Mouse (Mus musculus): ENCODE results near the gene Cpt1b. TPM values are rescaled to one million over a fixed set of nuclear protein-coding genes. Genes with fewer than 3 reads are reported as not detected.
A peak's percentile ranks its signal among the peaks of the same experiment; 100 is the strongest.

Cpt1b gene
- polyA plus RNA-seq, 1 experiment from 2014 or later: 0.69 TPM

DNA sequence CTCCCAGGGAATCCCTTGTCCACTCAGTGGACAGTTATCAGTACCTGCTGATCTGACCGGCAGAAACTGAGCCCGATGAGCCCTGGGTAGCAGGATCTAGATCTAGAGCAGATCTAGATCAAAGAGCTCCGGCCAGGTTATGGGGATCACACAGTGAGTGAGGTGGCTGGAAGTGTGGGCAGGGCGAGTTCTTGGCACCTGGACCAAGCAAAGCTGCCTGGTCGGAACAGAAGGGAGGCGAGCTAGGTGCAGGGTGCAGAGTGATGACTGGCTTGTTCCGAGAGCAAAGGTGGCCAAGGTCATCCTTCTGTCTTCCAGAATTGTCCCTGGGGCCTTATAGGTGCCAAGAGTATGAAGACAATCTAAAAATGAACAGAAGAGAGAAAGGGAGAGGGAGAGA is 34.2 kb upstream of the Cpt1b start:
- ATAC-seq: no peak
- Histone ChIP-seq H3K4me1 (replicated peaks) (no peaks in the 10 kb centered on the region), H3K27ac (no peak overlapping the region), H3K9ac (no peak overlapping the region), H3K36me3 (no peaks in the 10 kb centered on the region), H3K4me3 (replicated peaks) (no peak overlapping the region), H3K27me3 (replicated peaks) (peaks cover 7% of the 10 kb centered on the region), H3K4me2 (replicated peaks) (no peak overlapping the region), H3K9me3 (no peaks in the 10 kb centered on the region)
- WGBS: 83% methylated on average over 7 of the region's 7 CpGs

- Histone ChIP-seq H3K36me3 (no peaks in the 10 kb centered on the region), H3K9ac (no peak overlapping the region), H3K4me3 (replicated peaks) (no peak overlapping the region), H3K9me3 (no peaks in the 10 kb centered on the region), H3K4me1 (replicated peaks) (peaks cover 2% of the 10 kb centered on the region), H3K4me2 (replicated peaks) (no peak overlapping the region), H3K27me3 (replicated peaks) (peaks cover 10% of the 10 kb centered on the region), H3K27ac (no peak overlapping the region)
- no peak for ATAC-seq
- WGBS: 92% methylated on average over 15 of the region's 15 CpGs
Observed at GRCm38 (mm10) chr15:89458942-89459341, 33.3 kb upstream of the Cpt1b start.

DNA sequence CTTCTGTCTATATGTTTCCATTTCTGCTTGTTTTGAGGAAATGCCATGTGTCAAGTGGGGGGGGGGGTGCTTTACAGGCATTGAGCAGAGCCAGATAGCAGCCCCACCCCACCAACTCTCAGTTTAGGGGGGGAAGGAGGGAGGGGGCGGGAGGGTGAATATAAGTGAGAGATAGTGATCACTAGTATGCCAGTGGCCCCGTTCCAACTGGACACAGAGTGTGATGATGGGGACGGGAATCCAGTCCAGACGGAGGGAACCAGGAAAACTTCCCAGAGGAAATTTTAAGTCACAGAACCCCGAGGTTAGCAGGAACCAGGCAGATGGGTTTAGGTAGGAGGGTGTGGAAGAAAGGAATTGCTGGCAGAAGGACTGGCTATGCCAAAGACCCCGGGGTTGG is 30.0 kb upstream of the Cpt1b start:
- H3K36me3 ChIP-seq: no peaks in the 10 kb centered on the region
- ATAC-seq: no peak
- H3K9ac ChIP-seq: no peak overlapping the region
- no peak overlapping the region for H3K4me2 ChIP-seq (replicated peaks)
- peaks cover 19% of the 10 kb centered on the region for H3K27me3 ChIP-seq (replicated peaks)
- H3K4me3 ChIP-seq (replicated peaks): no peak overlapping the region
- WGBS: 71% methylated on average over 6 of the region's 6 CpGs
- no peak overlapping the region for H3K27ac ChIP-seq
- no peaks in the 10 kb centered on the region for H3K9me3 ChIP-seq
- peaks cover 8% of the 10 kb centered on the region for H3K4me1 ChIP-seq (replicated peaks)

GRCm38 (mm10) chr15:89454857-89455256 is 29.2 kb upstream of the Cpt1b start:
- Histone ChIP-seq H3K27ac (no peak overlapping the region), H3K9ac (no peak overlapping the region), H3K27me3 (replicated peaks) (peaks cover 19% of the 10 kb centered on the region), H3K4me1 (replicated peaks) (peaks cover 8% of the 10 kb centered on the region), H3K4me2 (replicated peaks) (peak overlapping the region; percentile 78), H3K4me3 (replicated peaks) (no peak overlapping the region), H3K9me3 (no peaks in the 10 kb centered on the region), H3K36me3 (no peaks in the 10 kb centered on the region)
- WGBS: 32% methylated on average over 5 of the region's 6 CpGs
- ATAC-seq: no peak

DNA sequence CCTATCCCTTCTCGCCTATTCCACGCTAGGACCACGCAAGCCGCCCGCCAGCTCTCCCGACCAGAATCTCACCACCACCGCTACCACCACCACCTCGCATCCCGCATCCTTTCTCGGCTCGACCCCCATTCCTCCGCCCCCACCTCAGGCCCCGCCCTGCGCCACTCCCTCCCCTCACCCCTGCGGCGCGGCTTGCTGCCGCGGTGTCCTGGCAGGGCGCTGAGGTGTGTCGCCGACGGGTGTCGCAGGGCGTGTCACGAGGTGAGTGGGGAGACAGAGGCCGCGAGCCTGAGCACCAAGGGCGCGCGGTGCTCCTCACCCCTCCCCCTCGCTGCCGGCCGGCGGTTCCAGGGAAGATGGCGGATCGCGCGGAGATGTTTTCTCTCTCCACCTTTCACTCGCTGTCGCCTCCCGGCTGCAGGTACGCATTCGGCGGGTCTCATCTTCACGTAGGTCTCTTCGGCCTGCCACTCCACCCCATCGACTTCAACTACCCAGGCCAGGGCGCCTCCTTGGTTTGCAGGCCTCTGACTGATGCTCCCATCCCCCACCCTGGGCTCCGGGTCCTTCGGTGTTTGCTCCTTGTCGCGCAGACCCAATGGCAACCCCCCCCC is 28.3 kb upstream of the Cpt1b start, which contains the start of gene Mapk8ip2:
TSS of gene Mapk8ip2 (plus strand) at position 49 of the 614 bp plus-strand sequence.
- peak within 1 kb of the TSS; percentile 78 for H3K4me2 ChIP-seq (replicated peaks)
- ATAC-seq: peak; percentile 73
- no peaks in the 10 kb centered on the region for H3K9me3 ChIP-seq
- WGBS: under 1% methylated on average over 52 of the region's 53 CpGs
- peaks cover 8% of the 10 kb centered on the region for H3K4me1 ChIP-seq (replicated peaks)
- H3K27me3 ChIP-seq (replicated peaks): peaks cover 21% of the 10 kb centered on the region
- H3K36me3 ChIP-seq: no peaks in the 10 kb centered on the region
- H3K27ac ChIP-seq: no peak within 1 kb of the TSS; the same call in 1 of the 2 replicates
- H3K9ac ChIP-seq: no peak within 1 kb of the TSS
- peak within 1 kb of the TSS; percentile 43 for H3K4me3 ChIP-seq (replicated peaks)

GRCm38 (mm10) chr15:89452906-89453864 is 27.5 kb upstream of the Cpt1b start:
- H3K36me3 ChIP-seq: no peaks in the 10 kb centered on the region
- H3K27me3 ChIP-seq (replicated peaks): peaks cover 21% of the 10 kb centered on the region
- ATAC-seq: peak; percentile 82
- H3K27ac ChIP-seq: no peak overlapping the region; the same call in 1 of the 2 replicates
- WGBS: 5% methylated on average over 24 of the region's 24 CpGs
- H3K4me2 ChIP-seq (replicated peaks): peak overlapping the region; percentile 78
- peak overlapping the region; percentile 43 for H3K4me3 ChIP-seq (replicated peaks)
- no peaks in the 10 kb centered on the region for H3K9me3 ChIP-seq
- H3K4me1 ChIP-seq (replicated peaks): peaks cover 8% of the 10 kb centered on the region
- H3K9ac ChIP-seq: no peak overlapping the region

DNA sequence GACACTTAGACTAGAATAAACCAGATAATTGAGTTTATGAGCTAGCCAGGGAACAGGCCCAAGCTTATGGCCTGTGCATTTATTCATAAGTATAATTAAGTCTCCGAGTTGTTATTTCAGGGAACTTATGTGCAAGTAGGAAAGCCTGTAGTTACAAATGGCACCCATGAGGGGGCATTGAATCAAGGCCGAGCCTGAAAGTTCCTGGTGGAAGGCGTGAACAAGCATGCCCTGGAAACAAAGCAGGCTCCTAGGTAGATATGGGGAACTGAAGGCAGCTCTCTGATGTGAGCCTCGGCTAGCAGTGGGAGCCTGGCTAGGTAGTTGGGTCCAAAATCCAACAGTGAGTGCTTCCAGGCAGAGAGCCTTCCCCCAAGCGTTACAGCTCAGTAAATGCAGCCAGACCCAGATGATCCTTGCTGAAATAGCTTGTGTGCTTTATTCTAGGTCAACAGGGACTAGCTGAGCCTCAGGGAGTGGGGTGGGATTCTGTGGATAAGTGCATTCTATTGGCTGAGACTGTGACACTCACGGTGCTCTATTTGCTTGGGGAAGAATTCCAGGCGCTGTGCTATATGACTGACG is 16.9 kb upstream of the Cpt1b start:
- Histone ChIP-seq H3K4me1 (replicated peaks) (no peaks in the 10 kb centered on the region), H3K27ac (no peak overlapping the region), H3K9ac (no peak overlapping the region), H3K4me2 (replicated peaks) (no peak overlapping the region), H3K36me3 (no peaks in the 10 kb centered on the region), H3K4me3 (replicated peaks) (no peak overlapping the region), H3K9me3 (no peaks in the 10 kb centered on the region), H3K27me3 (replicated peaks) (no peaks in the 10 kb centered on the region)
- ATAC-seq: no peak
- 40% methylated on average over 8 of the region's 8 CpGs for WGBS

GRCm38 (mm10) chr15:89435878-89436277 is 10.2 kb upstream of the Cpt1b start:
- Histone ChIP-seq H3K9ac (no peak overlapping the region), H3K9me3 (no peaks in the 10 kb centered on the region), H3K4me2 (replicated peaks) (no peak overlapping the region), H3K4me1 (replicated peaks) (no peaks in the 10 kb centered on the region), H3K36me3 (no peaks in the 10 kb centered on the region), H3K27ac (no peak overlapping the region), H3K4me3 (replicated peaks) (no peak overlapping the region), H3K27me3 (replicated peaks) (no peaks in the 10 kb centered on the region)
- 83% methylated on average over 5 of the region's 5 CpGs for WGBS
- no peak for ATAC-seq

DNA sequence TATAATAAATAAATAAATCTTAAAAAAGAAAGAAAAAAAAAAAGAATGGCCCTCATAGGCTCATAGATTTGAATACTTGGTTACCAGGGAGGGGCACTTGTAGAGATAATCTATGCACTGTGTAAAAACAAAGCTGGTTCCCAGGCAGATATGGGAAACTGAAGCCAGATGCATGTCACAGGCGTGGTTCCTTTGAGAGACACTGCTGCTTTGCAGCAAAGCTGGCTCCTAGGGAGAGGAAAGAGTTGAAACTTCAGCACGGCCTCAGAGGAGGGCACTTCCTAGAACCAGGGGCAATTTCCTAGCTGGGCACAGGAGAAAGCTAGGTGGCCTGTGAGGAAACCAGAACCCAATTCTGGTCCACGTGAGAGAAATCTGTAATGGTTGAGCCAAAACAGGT is 8.5 kb upstream of the Cpt1b start:
- H3K4me2 ChIP-seq (replicated peaks): no peak overlapping the region
- H3K36me3 ChIP-seq: no peaks in the 10 kb centered on the region
- H3K27me3 ChIP-seq (replicated peaks): no peaks in the 10 kb centered on the region
- H3K4me3 ChIP-seq (replicated peaks): no peak overlapping the region
- H3K4me1 ChIP-seq (replicated peaks): no peaks in the 10 kb centered on the region
- no peak for ATAC-seq
- no peak overlapping the region for H3K9ac ChIP-seq
- WGBS: 68% methylated on average over 3 of the region's 3 CpGs
- H3K9me3 ChIP-seq: no peaks in the 10 kb centered on the region
- H3K27ac ChIP-seq: no peak overlapping the region

DNA sequence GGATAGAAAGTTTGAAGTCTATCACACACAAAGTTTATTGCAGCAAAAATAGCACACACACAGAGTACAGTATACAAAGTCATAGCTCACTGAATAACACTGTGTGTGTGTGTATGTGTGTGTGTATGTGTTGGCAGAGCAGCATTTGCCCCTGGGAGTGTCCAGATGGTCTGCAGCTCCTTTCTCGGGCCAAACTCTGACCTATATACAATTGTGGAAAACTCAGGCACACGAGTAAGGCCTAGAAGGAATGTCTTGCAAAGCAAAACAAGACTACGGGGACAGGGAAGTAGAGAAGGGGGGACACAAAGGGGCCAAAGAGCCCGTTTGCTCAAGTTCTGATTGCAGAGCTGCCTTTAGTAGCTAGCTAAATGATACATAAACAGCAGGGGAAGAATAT is 7.3 kb upstream of the Cpt1b start:
- no peak overlapping the region for H3K9ac ChIP-seq
- no peaks in the 10 kb centered on the region for H3K9me3 ChIP-seq
- H3K27me3 ChIP-seq (replicated peaks): no peaks in the 10 kb centered on the region
- ATAC-seq: no peak
- H3K4me3 ChIP-seq (replicated peaks): no peak overlapping the region
- 0 out of 2 replicates have a peak, but pooled peaks cover 4% of the 10 kb centered on the region for H3K4me1 ChIP-seq (replicated peaks)
- H3K27ac ChIP-seq: no peak overlapping the region
- peaks cover 2% of the 10 kb centered on the region; the same call in 1 of the 2 replicates for H3K36me3 ChIP-seq
- 78% methylated on average over 4 of the region's 4 CpGs for WGBS
- no peak overlapping the region for H3K4me2 ChIP-seq (replicated peaks)

DNA sequence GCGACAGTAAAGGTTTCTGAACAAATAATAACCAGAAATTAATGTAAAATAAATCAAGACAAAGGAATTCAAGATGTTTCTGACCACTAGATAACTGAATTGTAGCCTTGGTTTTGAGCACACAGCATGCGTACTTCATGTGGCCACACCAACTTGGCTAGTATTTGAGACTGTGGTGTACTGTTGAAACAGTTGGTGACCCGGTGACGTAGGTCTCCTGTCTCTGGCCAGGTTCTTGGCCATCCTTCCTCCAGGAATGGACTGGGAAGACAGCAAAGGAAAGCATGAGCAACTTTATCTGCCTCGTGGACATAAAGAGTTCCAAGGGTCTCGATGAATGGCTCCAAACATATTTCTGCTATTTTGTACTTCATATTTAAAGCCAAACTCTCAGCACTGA is 6.1 kb upstream of the Cpt1b start:
- Histone ChIP-seq H3K4me1 (replicated peaks) (0 out of 2 replicates have a peak, but pooled peaks cover 4% of the 10 kb centered on the region), H3K9me3 (no peaks in the 10 kb centered on the region), H3K4me3 (replicated peaks) (no peak overlapping the region), H3K36me3 (peaks cover 8% of the 10 kb centered on the region), H3K27ac (no peak overlapping the region), H3K4me2 (replicated peaks) (no peak overlapping the region), H3K9ac (no peak overlapping the region), H3K27me3 (replicated peaks) (no peaks in the 10 kb centered on the region)
- 88% methylated on average over 6 of the region's 6 CpGs for WGBS
- no peak for ATAC-seq

DNA sequence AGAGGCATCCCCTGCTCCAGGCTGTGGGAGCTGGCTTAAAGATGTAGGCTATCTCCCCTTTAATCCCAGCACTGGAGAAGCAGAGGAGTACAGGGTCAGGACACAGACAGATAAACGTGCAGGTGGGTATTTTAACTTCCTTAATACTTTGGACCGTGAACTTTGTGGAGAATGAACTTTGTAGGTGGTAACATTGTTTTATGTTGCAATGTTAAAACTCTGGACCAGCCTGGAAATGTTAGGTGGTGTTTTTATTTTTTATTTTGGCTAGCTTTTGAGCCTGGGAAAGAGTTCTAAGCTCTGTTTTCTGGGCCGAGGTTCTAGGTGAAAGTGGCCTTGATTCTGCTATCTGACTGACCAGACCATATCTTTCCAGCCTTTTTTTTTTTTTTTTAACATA is 5.6 kb upstream of the Cpt1b start:
- Histone ChIP-seq H3K9me3 (no peaks in the 10 kb centered on the region), H3K4me3 (replicated peaks) (no peak overlapping the region), H3K9ac (no peak overlapping the region), H3K4me1 (replicated peaks) (0 out of 2 replicates have a peak, but pooled peaks cover 4% of the 10 kb centered on the region), H3K27ac (no peak overlapping the region), H3K4me2 (replicated peaks) (no peak overlapping the region), H3K36me3 (peaks cover 13% of the 10 kb centered on the region), H3K27me3 (replicated peaks) (no peaks in the 10 kb centered on the region)
- no peak for ATAC-seq
- 75% methylated on average over 3 of the region's 3 CpGs for WGBS
